Comparison of ENCODE assay signal across 26 mouse cellular contexts in the genomic region with DNA sequence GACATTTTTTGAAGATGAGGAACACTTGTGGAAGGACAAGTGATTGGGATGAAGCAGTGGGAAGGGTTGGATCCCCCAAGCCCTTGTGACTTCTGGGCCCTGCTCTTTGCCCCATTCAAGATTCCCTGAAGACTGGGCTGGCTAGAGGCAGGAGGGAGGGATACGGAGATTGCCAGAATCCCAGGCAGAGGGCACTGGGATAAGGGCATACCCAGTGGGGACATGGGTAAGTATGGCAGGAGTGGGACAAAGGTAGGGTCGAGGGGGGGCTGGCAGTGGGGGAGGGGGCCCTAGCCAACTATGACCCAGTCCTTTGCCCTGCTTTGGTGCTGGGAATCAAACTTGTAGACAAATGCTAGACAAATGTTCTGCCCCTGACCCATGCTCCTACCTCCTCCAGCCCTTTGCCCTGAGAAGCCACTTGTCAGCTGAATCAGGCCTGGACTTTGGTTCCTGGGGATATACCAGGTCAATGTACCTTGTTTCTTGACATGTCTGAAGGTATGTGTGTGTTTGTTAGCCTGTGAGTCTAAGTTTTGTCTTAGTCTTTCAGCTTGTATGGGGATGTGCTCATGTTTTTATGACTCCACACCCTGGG. TPM values are rescaled to one million over a fixed set of nuclear protein-coding genes. Genes with fewer than 3 reads are reported as not detected.
DNase-seq lines count a peak whose midpoint lies in the region; ATAC-seq and TF ChIP-seq lines count a peak whose summit lies in the region.
"Had no signal": no experiment of that assay in that cellular context is flagged by ENCODE, and none has a peak within 500 bp of the region (broad histone marks: within the 10 kb centered on the region; RNA-seq: fewer than 3 reads in every experiment).

No protein-coding gene starts in this region.

- TF ChIP-seq POLR2A in kidney, adult 2 months (IDR thresholded peaks at IDR 0.05; ENCODE audit: low read depth, low read length) = no peak

- H3K4me2 ChIP-seq in kidney, embryonic 15.5 days = no peak overlapping the region
- H3K4me2 ChIP-seq: embryonic facial prominence, embryonic 13.5 days; heart, embryonic 15.5 days; midbrain, embryonic 15.5 days had no signal

- H3K9me3 ChIP-seq in kidney, embryonic 15.5 days (replicated peaks) = no peaks in the 10 kb centered on the region
- H3K9me3 ChIP-seq: embryonic facial prominence, embryonic 13.5 days; heart, embryonic 15.5 days; midbrain, embryonic 15.5 days; neural tube, embryonic 15.5 days had no signal

- no peak for ATAC-seq in kidney, embryonic 15.5 days (replicated peaks; ENCODE audit: low FRiP score)
- ATAC-seq: forebrain, embryonic 16.5 days; hindbrain, postnatal 0 days; midbrain, embryonic 15.5 days had no signal

- no peaks in the 10 kb centered on the region; the same call in 1 of the 2 replicates for H3K36me3 ChIP-seq in kidney, adult 2 months (ENCODE audit: control insufficient read depth, insufficient read depth, low read length)
- H3K36me3 ChIP-seq in kidney, embryonic 15.5 days = peaks cover 21% of the 10 kb centered on the region

- H3K27ac ChIP-seq in gastrocnemius, adult 2 months = peak overlapping the region; percentile 91; the same call in 1 of the 2 replicates
- H3K27ac ChIP-seq in kidney, adult 2 months (ENCODE audit: insufficient read depth, low read depth, low read length) = peak overlapping the region; percentile 53
- no peak overlapping the region for H3K27ac ChIP-seq in kidney, embryonic 15.5 days
- H3K27ac ChIP-seq: embryonic facial prominence, embryonic 13.5 days; heart, embryonic 15.5 days; hindbrain, postnatal 0 days; liver, embryonic 14.5 days; midbrain, embryonic 15.5 days; neural tube, embryonic 15.5 days had no signal

- H3K27me3 ChIP-seq in kidney, adult 2 months (replicated peaks; ENCODE audit: control insufficient read depth, insufficient read depth, low read length) = no peaks in the 10 kb centered on the region
- no peaks in the 10 kb centered on the region for H3K27me3 ChIP-seq in kidney, embryonic 15.5 days
- H3K27me3 ChIP-seq: embryonic facial prominence, embryonic 13.5 days; heart, embryonic 15.5 days; midbrain, embryonic 15.5 days; neural tube, embryonic 15.5 days had no signal

- peaks cover 57% of the 10 kb centered on the region for H3K4me1 ChIP-seq in kidney, adult 2 months (ENCODE audit: control insufficient read depth, insufficient read depth, low read length)
- H3K4me1 ChIP-seq in kidney, embryonic 15.5 days = peaks cover 47% of the 10 kb centered on the region

- no peak overlapping the region for H3K9ac ChIP-seq in kidney, embryonic 15.5 days
- H3K9ac ChIP-seq: heart, embryonic 15.5 days; liver, embryonic 14.5 days; midbrain, embryonic 15.5 days had no signal

- no peak for TF ChIP-seq CTCF in gastrocnemius, adult 2 months (IDR thresholded peaks at IDR 0.05)
- no peak for TF ChIP-seq CTCF in kidney, adult 2 months (conservative IDR thresholded peaks at IDR 0.05; ENCODE audit: insufficient read depth, insufficient read length, low read depth, low read length)

- no peak overlapping the region for H3K4me3 ChIP-seq in gastrocnemius, adult 2 months
- H3K4me3 ChIP-seq in kidney, adult 2 months (ENCODE audit: insufficient read depth, low read depth, low read length) = no peak overlapping the region
- H3K4me3 ChIP-seq in kidney, embryonic 15.5 days (replicated peaks) = no peak overlapping the region
- H3K4me3 ChIP-seq: embryonic facial prominence, embryonic 13.5 days; heart, embryonic 15.5 days; midbrain, embryonic 15.5 days; myocyte; neural tube, embryonic 15.5 days had no signal

- intact Hi-C loops in gastrocnemius, adult 2 months (cut with DNase I) = no loop called here

- WGBS in kidney, adult 2 months = 53% methylated on average over 2 of the region's 2 CpGs
- WGBS in kidney, embryonic 15.5 days = 79% methylated on average over 2 of the region's 2 CpGs

- no peak for DNase-seq in gastrocnemius, adult 2 months
- no peak for DNase-seq in gastrocnemius, postnatal 4 days (ENCODE audit: low spot score in 2 of 2)
- DNase-seq in kidney, adult 2 months = peak; percentile 88
- peak; percentile 19 for DNase-seq in urinary bladder, adult 2 months (ENCODE audit: low spot score)
- no peak for DNase-seq in urinary bladder, postnatal 4 days (ENCODE audit: low spot score in 2 of 2)
- peak; percentile 59 for DNase-seq in yolk sac, embryonic 10.5 days (ENCODE audit: low spot score)
- no peak for DNase-seq in natural killer cell, adult 2 months (ENCODE audit: low spot score in 2 of 2)
- DNase-seq: cerebellum, adult 9-10 months; heart, postnatal 4 days; lung, postnatal 10 days; spleen, adult 18-20 months; thymus, postnatal 36 days had no signal

RNA-seq across cellular contexts. Expression of a gene that starts 6.6 kb away (rescaled TPM):
- total RNA-seq in gastrocnemius, adult 2 months (2021) = 10 to 100 TPM; 13.4 to 17.9 TPM
- 10 to 100 TPM; 25.4 to 37.7 TPM for total RNA-seq in gastrocnemius, postnatal 4 days (2021)
- 63.4 and 63.8 TPM in 2 replicates for polyA plus RNA-seq in kidney, adult 2 months (2012; rRNA removed)
- polyA plus RNA-seq in kidney, embryonic 15.5 days (2015; fragmentation: Nextera tagmentation; extraction: Ambion mirVana) = 9.6 and 12.2 TPM in 2 replicates
- 24.8 and 25.1 TPM in 2 replicates for polyA plus RNA-seq in urinary bladder, adult 2 months (2012; rRNA removed)

RNA-seq across cellular contexts. Expression of a gene that starts 20.7 kb away (rescaled TPM):
- not detected for total RNA-seq in gastrocnemius, adult 2 months (2021)
- not detected for total RNA-seq in gastrocnemius, postnatal 4 days (2021)
- 0.11 and 0.18 TPM in 2 replicates for polyA plus RNA-seq in kidney, adult 2 months (2012; rRNA removed)
- polyA plus RNA-seq in kidney, embryonic 15.5 days (2015; fragmentation: Nextera tagmentation; extraction: Ambion mirVana) = 0.45 and 0.84 TPM in 2 replicates
- polyA plus RNA-seq in urinary bladder, adult 2 months (2012; rRNA removed) = 0.08 and 0.16 TPM in 2 replicates
- total RNA-seq: granulocyte monocyte progenitor cell, adult 5-6 weeks; heart, postnatal 4 days; hindbrain, postnatal 0 days; layer of hippocampus, postnatal 14 days; megakaryocyte progenitor cell, adult 5-6 weeks had no signal
- polyA plus RNA-seq: embryonic facial prominence, embryonic 13.5 days; liver, embryonic 14.5 days had no signal

RNA-seq across cellular contexts. Expression of a gene that starts 22.4 kb away (rescaled TPM):
- total RNA-seq in gastrocnemius, adult 2 months (2021) = not detected
- not detected for total RNA-seq in gastrocnemius, postnatal 4 days (2021)
- not detected in 2 replicates for polyA plus RNA-seq in kidney, adult 2 months (2012; rRNA removed)
- 2.7 and 4.8 TPM in 2 replicates for polyA plus RNA-seq in kidney, embryonic 15.5 days (2015; fragmentation: Nextera tagmentation; extraction: Ambion mirVana)
- polyA plus RNA-seq in urinary bladder, adult 2 months (2012; rRNA removed) = not detected in 2 replicates
- total RNA-seq: granulocyte monocyte progenitor cell, adult 5-6 weeks; heart, postnatal 4 days; hindbrain, postnatal 0 days; layer of hippocampus, postnatal 14 days; megakaryocyte progenitor cell, adult 5-6 weeks had no signal
- polyA plus RNA-seq: forebrain, embryonic 16.5 days; large intestine, adult 2 months; limb, embryonic 11.5 days; liver, embryonic 14.5 days; midbrain, embryonic 15.5 days; myocyte had no signal

Comparison
In these comparisons a context has a peak if more than half of its experiments do, and no peak if none do; other contexts are left out.
1. DNase-seq: peak in kidney, adult 2 months (single experiment), urinary bladder, adult 2 months (single experiment) and yolk sac, embryonic 10.5 days (single experiment); none in gastrocnemius, adult 2 months (single experiment), gastrocnemius, postnatal 4 days (0 of 2), urinary bladder, postnatal 4 days (0 of 2) and natural killer cell, adult 2 months (0 of 2).